Mouse (Mus musculus) hindbrain, embryonic 16.5 days (tissue): ENCODE data around the gene Pigc. TPM values are rescaled to one million over a fixed set of nuclear protein-coding genes. Genes with fewer than 3 reads are reported as not detected.

Source experiments
- ATAC-seq: fragments of 200-750 bp; cut with Nextera tagmentation; 2 replicates; pipeline ENCODE4 v1.8.0; 2017; ENCODE audit warnings: moderate TSS enrichment, moderate library complexity
- H3K27ac ChIP-seq: fragments of 300-500 bp; sonication (generic); 2 replicates; pipeline ENCODE4 v1.5.1; 2014; ENCODE audit warnings: low read depth, mild to moderate bottlenecking, control low read depth, low read length, moderate library complexity
- H3K27me3 ChIP-seq: fragments of 300-500 bp; sonication (generic); replicated peaks from 2 replicates; pipeline ENCODE4 v1.6.1; 2014; ENCODE audit warnings: low read length; ENCODE audit not compliant: control insufficient read depth, insufficient read depth
- H3K36me3 ChIP-seq: fragments of 300-500 bp; sonication (generic); 2 replicates; pipeline ENCODE4 v1.6.1; 2014; ENCODE audit warnings: mild to moderate bottlenecking, low read length, moderate library complexity, mixed read lengths; ENCODE audit not compliant: control insufficient read depth, insufficient read depth
- H3K4me1 ChIP-seq: fragments of 300-500 bp; sonication (generic); 2 replicates; pipeline ENCODE4 v1.6.1; 2014; ENCODE audit warnings: low read depth, low read length; ENCODE audit not compliant: control insufficient read depth, insufficient read depth
- H3K4me2 ChIP-seq: fragments of 300-500 bp; sonication (generic); 2 replicates; pipeline ENCODE4 v1.6.1; 2014; ENCODE audit warnings: mild to moderate bottlenecking, low read length, control low read depth, moderate library complexity
- H3K4me3 ChIP-seq: fragments of 300-500 bp; sonication (generic); 2 replicates; pipeline ENCODE4 v1.5.1; 2014; ENCODE audit warnings: mild to moderate bottlenecking, low read length, control low read depth, moderate library complexity
- H3K9ac ChIP-seq: fragments of 300-500 bp; sonication (generic); 2 replicates; pipeline ENCODE4 v1.6.1; 2014; ENCODE audit warnings: low read depth, mild to moderate bottlenecking, control low read depth, low read length, moderate library complexity
- H3K9me3 ChIP-seq: fragments of 300-500 bp; sonication (generic); 2 replicates; pipeline ENCODE4 v1.6.1; 2014; ENCODE audit warnings: mild to moderate bottlenecking, low read length, moderate library complexity; ENCODE audit not compliant: control insufficient read depth
- WGBS: fragments of 180-500 bp; shearing (Covaris S2); extraction: QIAGEN DNeasy Blood & Tissue Kit; methylation state at CpG from one replicate; pipeline ENCODE4 v1.1.7; 2014; 5-methylcytosine and 5-hydroxymethylcytosine counted together
- polyA plus RNA-seq: library from polyadenylated mRNA; unstranded; fragments of >200 nt; fragmentation: Nextera tagmentation; extraction: Ambion mirVana; gene quantifications from 2 replicates; pipeline ENCODE4 v1.2.1, GENCODE M21; 2015

Pigc gene
- polyA plus RNA-seq, 1 experiment from 2014 or later, result 36.2 TPM

- Histone ChIP-seq H3K36me3 (no peaks in the 10 kb centered on the region), H3K4me2 (no peak overlapping the region), H3K4me1 (no peaks in the 10 kb centered on the region), H3K9me3 (no peaks in the 10 kb centered on the region), H3K27me3 (no peaks in the 10 kb centered on the region), H3K27ac (no peak overlapping the region), H3K9ac (no peak overlapping the region), H3K4me3 (no peak overlapping the region)
- 87% methylated on average over 4 of the region's 4 CpGs for WGBS
- no peak for ATAC-seq
Observed at GRCm38 (mm10) chr1:161932286-161932685, 36.7 kb upstream of the Pigc start.

GRCm38 (mm10) chr1:161942082-161942481 lies 26.9 kb upstream of the Pigc start:
- ATAC-seq, result no peak

GRCm38 (mm10) chr1:161951009-161951779 lies 17.8 kb upstream of the Pigc start:
- H3K4me2 ChIP-seq, result no peak overlapping the region
- WGBS, result 83% methylated on average over 5 of the region's 5 CpGs

More at GRCm38 (mm10) chr1:161942082-161942481, 26.9 kb upstream of the Pigc start:
- H3K9ac ChIP-seq, result no peak overlapping the region
- no peaks in the 10 kb centered on the region for H3K27me3 ChIP-seq
- no peak overlapping the region for H3K4me3 ChIP-seq
- no peak overlapping the region for H3K4me2 ChIP-seq
- WGBS, result 75% methylated on average over 2 of the region's 2 CpGs
- H3K36me3 ChIP-seq, result no peaks in the 10 kb centered on the region
- H3K27ac ChIP-seq, result no peak overlapping the region
- H3K9me3 ChIP-seq, result no peaks in the 10 kb centered on the region
- no peaks in the 10 kb centered on the region for H3K4me1 ChIP-seq

GRCm38 (mm10) chr1:161952599-161952998 lies 16.4 kb upstream of the Pigc start:
- Histone ChIP-seq H3K27ac (no peak overlapping the region), H3K9me3 (no peaks in the 10 kb centered on the region), H3K4me3 (no peak overlapping the region), H3K9ac (no peak overlapping the region), H3K4me1 (no peaks in the 10 kb centered on the region), H3K27me3 (no peaks in the 10 kb centered on the region), H3K4me2 (no peak overlapping the region), H3K36me3 (no peaks in the 10 kb centered on the region)
- ATAC-seq, result no peak
- 67% methylated on average over 1 of the region's 1 CpGs for WGBS

More at GRCm38 (mm10) chr1:161951009-161951779, 17.8 kb upstream of the Pigc start:
- H3K36me3 ChIP-seq, result no peaks in the 10 kb centered on the region
- no peaks in the 10 kb centered on the region for H3K4me1 ChIP-seq
- H3K9ac ChIP-seq, result no peak overlapping the region
- no peak overlapping the region for H3K4me3 ChIP-seq
- H3K27me3 ChIP-seq, result no peaks in the 10 kb centered on the region
- no peak overlapping the region for H3K27ac ChIP-seq
- no peaks in the 10 kb centered on the region for H3K9me3 ChIP-seq
- ATAC-seq, result no peak

- WGBS, result 85% methylated on average over 5 of the region's 5 CpGs
- ATAC-seq, result no peak
- Histone ChIP-seq H3K4me3 (no peak overlapping the region), H3K9ac (no peak overlapping the region), H3K4me2 (no peak overlapping the region), H3K4me1 (no peaks in the 10 kb centered on the region), H3K9me3 (no peaks in the 10 kb centered on the region), H3K27ac (no peak overlapping the region), H3K27me3 (no peaks in the 10 kb centered on the region), H3K36me3 (no peaks in the 10 kb centered on the region)
Observed at GRCm38 (mm10) chr1:161955846-161956245, 13.1 kb upstream of the Pigc start.

GRCm38 (mm10) chr1:161957964-161958950 lies 10.7 kb upstream of the Pigc start:
- Histone ChIP-seq H3K4me1 (no peaks in the 10 kb centered on the region), H3K27me3 (no peaks in the 10 kb centered on the region), H3K4me3 (no peak overlapping the region), H3K9me3 (no peaks in the 10 kb centered on the region), H3K36me3 (no peaks in the 10 kb centered on the region), H3K4me2 (no peak overlapping the region), H3K27ac (no peak overlapping the region), H3K9ac (no peak overlapping the region)
- WGBS, result 85% methylated on average over 19 of the region's 19 CpGs
- ATAC-seq, result no peak

- H3K4me3 ChIP-seq, result no peak overlapping the region
- H3K9me3 ChIP-seq, result no peaks in the 10 kb centered on the region
- H3K4me1 ChIP-seq, result no peaks in the 10 kb centered on the region
- peak; percentile 78 for ATAC-seq
- no peak overlapping the region for H3K4me2 ChIP-seq
- no peak overlapping the region for H3K9ac ChIP-seq
- H3K27ac ChIP-seq, result no peak overlapping the region
- 60% methylated on average over 3 of the region's 3 CpGs for WGBS
- no peaks in the 10 kb centered on the region for H3K36me3 ChIP-seq
- no peaks in the 10 kb centered on the region for H3K27me3 ChIP-seq
Observed at GRCm38 (mm10) chr1:161962465-161963377, 6.3 kb upstream of the Pigc start.

GRCm38 (mm10) chr1:161967936-161968335 lies 1.1 kb upstream of the Pigc start:
- no peak for ATAC-seq
- Histone ChIP-seq H3K27me3 (no peaks in the 10 kb centered on the region), H3K4me3 (no peak overlapping the region), H3K27ac (no peak overlapping the region), H3K4me1 (peaks cover 10% of the 10 kb centered on the region), H3K36me3 (no peaks in the 10 kb centered on the region), H3K9me3 (no peaks in the 10 kb centered on the region), H3K4me2 (no peak overlapping the region), H3K9ac (no peak overlapping the region)
- WGBS, result 86% methylated on average over 2 of the region's 2 CpGs
